Mouse (Mus musculus) frontal cortex, postnatal 14 days (tissue): ENCODE measurements around the gene St8sia1.

ENCODE experiments used
- DNase-seq, 2 experiments: peaks; one replicate each; pipeline ENCODE4 v3.0.0; 2022; ENCODE audit warnings: low spot score in 2 of 2

Gene St8sia1

GRCm38 (mm10) chr6:142865199-142865598, 99.1 kb downstream of the St8sia1 start:
- DNase-seq, result no peak

- no peak for DNase-seq
Measured at GRCm38 (mm10) chr6:142863881-142864280, 100.4 kb downstream of the St8sia1 start.

- no peak for DNase-seq
Measured at GRCm38 (mm10) chr6:142862265-142862664, 102.0 kb downstream of the St8sia1 start.

GRCm38 (mm10) chr6:142860396-142860795, 103.9 kb downstream of the St8sia1 start:
- DNase-seq, result no peak

GRCm38 (mm10) chr6:142859946-142860345, 104.3 kb downstream of the St8sia1 start:
- no peak for DNase-seq

- DNase-seq, result no peak
Measured at GRCm38 (mm10) chr6:142858937-142859336, 105.3 kb downstream of the St8sia1 start.

GRCm38 (mm10) chr6:142856258-142856874, 107.9 kb downstream of the St8sia1 start:
- DNase-seq, result no peak

- no peak for DNase-seq
Measured at GRCm38 (mm10) chr6:142855761-142856160, 108.5 kb downstream of the St8sia1 start.

- no peak for DNase-seq
Measured at GRCm38 (mm10) chr6:142852419-142853377, 111.6 kb downstream of the St8sia1 start.

GRCm38 (mm10) chr6:142850436-142850835, 113.8 kb downstream of the St8sia1 start:
- DNase-seq, result no peak

GRCm38 (mm10) chr6:142849326-142849725, 114.9 kb downstream of the St8sia1 start:
- no peak for DNase-seq

- DNase-seq, result no peak
Measured at GRCm38 (mm10) chr6:142847914-142848674, 116.2 kb downstream of the St8sia1 start.

GRCm38 (mm10) chr6:142846855-142847254, 117.4 kb downstream of the St8sia1 start:
- no peak for DNase-seq

- no peak for DNase-seq
Measured at GRCm38 (mm10) chr6:142845066-142845465, 119.2 kb downstream of the St8sia1 start.

- no peak for DNase-seq
Measured at GRCm38 (mm10) chr6:142844061-142844460, 120.2 kb downstream of the St8sia1 start.

- no peak for DNase-seq
Measured at GRCm38 (mm10) chr6:142838501-142838900, 125.8 kb downstream of the St8sia1 start.

GRCm38 (mm10) chr6:142837326-142837725, 126.9 kb downstream of the St8sia1 start:
- no peak for DNase-seq

- DNase-seq, result no peak
Measured at GRCm38 (mm10) chr6:142835726-142836125, 128.5 kb downstream of the St8sia1 start.

- DNase-seq, result no peak
Measured at GRCm38 (mm10) chr6:142834911-142835310, 129.3 kb downstream of the St8sia1 start.

GRCm38 (mm10) chr6:142831706-142832105, 132.5 kb downstream of the St8sia1 start:
- no peak for DNase-seq

GRCm38 (mm10) chr6:142831243-142831642, 133.0 kb downstream of the St8sia1 start:
- DNase-seq, result no peak

GRCm38 (mm10) chr6:142830221-142830620, 134.0 kb downstream of the St8sia1 start:
- DNase-seq, result no peak
